Comparison of ENCODE assay signal across 8 mouse cellular contexts in genomic region chr16:90727233-90728115, GRCm38 (mm10). TPM values are rescaled to one million over a fixed set of nuclear protein-coding genes. Genes with fewer than 3 reads are reported as not detected.
A peak's percentile ranks its signal among the peaks of the same experiment; 100 is the strongest.
DNase-seq lines count a peak whose midpoint lies in the region; ATAC-seq and TF ChIP-seq lines count a peak whose summit lies in the region.

Mis18a (minus strand) TSS chr16:90727404.

- H3K4me3 ChIP-seq in hindbrain, embryonic 13.5 days, result peak within 1 kb of the TSS; percentile 77

- DNase-seq in Patski (ENCODE audit: low read depth, low spot score), result peak; percentile 70
- peak; percentile 97 for DNase-seq in cerebellum, postnatal 14 days
- DNase-seq in frontal cortex, postnatal 14 days (ENCODE audit: low spot score in 2 of 2), result peak; percentile 92 to 93
- DNase-seq in layer of hippocampus, postnatal 25 days (ENCODE audit: extremely low spot score in 1 of 2, low spot score in 1 of 2), result peak; percentile 88 to 93
- peak; percentile 95 for DNase-seq in lung, postnatal 25 days (ENCODE audit: low spot score)
- DNase-seq in retina, embryonic 14.5 days (ENCODE audit: low spot score), result peak; percentile 98
- DNase-seq in thymus, postnatal 4 days, result peak; percentile 97

- peaks cover 10% of the 10 kb centered on the region for H3K4me1 ChIP-seq in hindbrain, embryonic 13.5 days (replicated peaks)

- peak within 1 kb of the TSS; percentile 81 for H3K27ac ChIP-seq in hindbrain, embryonic 13.5 days

- no peaks in the 10 kb centered on the region for H3K9me3 ChIP-seq in hindbrain, embryonic 13.5 days

- POLR2A ChIA-PET in Patski (lab: Charles Lee), result interaction anchor here (1.0 to 1.2 kb wide), 2 partner anchors 15 to 30 kb away, joined by 3 read pairs; no protein-coding TSS in a partner anchor

- 0 out of 2 replicates have a peak, but pooled peaks cover 3% of the 10 kb centered on the region for H3K36me3 ChIP-seq in hindbrain, embryonic 13.5 days

- H3K9ac ChIP-seq in hindbrain, embryonic 13.5 days, result peak within 1 kb of the TSS; percentile 81

- under 1% methylated on average over 53 of the region's 53 CpGs for WGBS in hindbrain, embryonic 13.5 days

- H3K4me2 ChIP-seq in hindbrain, embryonic 13.5 days, result peak within 1 kb of the TSS; percentile 97

- ATAC-seq in Patski, result peak; percentile 89
- peak; percentile 95 for ATAC-seq in hindbrain, embryonic 13.5 days (ENCODE audit: low FRiP score)

- CTCF ChIA-PET in Patski (lab: Charles Lee), result no interaction called here

- in situ Hi-C loops in Patski (cut with MboI; ENCODE audit: low pct_unique_long_range_greater_than_20kb), result no loop called here

- no peaks in the 10 kb centered on the region for H3K27me3 ChIP-seq in Patski
- no peaks in the 10 kb centered on the region for H3K27me3 ChIP-seq in hindbrain, embryonic 13.5 days

- TF ChIP-seq CTCF in Patski (IDR thresholded peaks at IDR 0.05), result no peak

RNA-seq across cellular contexts. Expression of gene Mis18a, which starts in this region (rescaled TPM):
- 14.0 TPM for polyA plus RNA-seq in Patski (2021)
- polyA plus RNA-seq in hindbrain, embryonic 13.5 days (2015; fragmentation: Nextera tagmentation; extraction: Ambion mirVana), result 28.2 and 30.2 TPM in 2 replicates
- 1 to 10 TPM; 7.1 to 9.0 TPM for total RNA-seq in layer of hippocampus, postnatal 25 days (2021)

Comparison
In these comparisons a context has a peak if more than half of its experiments do, and no peak if none do; other contexts are left out.
1. Peak in every context shown above with its lines: DNase-seq, ATAC-seq, H3K4me3 ChIP-seq and H3K27ac ChIP-seq.